Mouse (Mus musculus): ENCODE results near the gene Itgax.
"Not testable (repeated sequence)": the region's sequence is repeated elsewhere in the genome, so short reads cannot be mapped to it uniquely, and the experiment has no call there.

Gene Itgax

DNA sequence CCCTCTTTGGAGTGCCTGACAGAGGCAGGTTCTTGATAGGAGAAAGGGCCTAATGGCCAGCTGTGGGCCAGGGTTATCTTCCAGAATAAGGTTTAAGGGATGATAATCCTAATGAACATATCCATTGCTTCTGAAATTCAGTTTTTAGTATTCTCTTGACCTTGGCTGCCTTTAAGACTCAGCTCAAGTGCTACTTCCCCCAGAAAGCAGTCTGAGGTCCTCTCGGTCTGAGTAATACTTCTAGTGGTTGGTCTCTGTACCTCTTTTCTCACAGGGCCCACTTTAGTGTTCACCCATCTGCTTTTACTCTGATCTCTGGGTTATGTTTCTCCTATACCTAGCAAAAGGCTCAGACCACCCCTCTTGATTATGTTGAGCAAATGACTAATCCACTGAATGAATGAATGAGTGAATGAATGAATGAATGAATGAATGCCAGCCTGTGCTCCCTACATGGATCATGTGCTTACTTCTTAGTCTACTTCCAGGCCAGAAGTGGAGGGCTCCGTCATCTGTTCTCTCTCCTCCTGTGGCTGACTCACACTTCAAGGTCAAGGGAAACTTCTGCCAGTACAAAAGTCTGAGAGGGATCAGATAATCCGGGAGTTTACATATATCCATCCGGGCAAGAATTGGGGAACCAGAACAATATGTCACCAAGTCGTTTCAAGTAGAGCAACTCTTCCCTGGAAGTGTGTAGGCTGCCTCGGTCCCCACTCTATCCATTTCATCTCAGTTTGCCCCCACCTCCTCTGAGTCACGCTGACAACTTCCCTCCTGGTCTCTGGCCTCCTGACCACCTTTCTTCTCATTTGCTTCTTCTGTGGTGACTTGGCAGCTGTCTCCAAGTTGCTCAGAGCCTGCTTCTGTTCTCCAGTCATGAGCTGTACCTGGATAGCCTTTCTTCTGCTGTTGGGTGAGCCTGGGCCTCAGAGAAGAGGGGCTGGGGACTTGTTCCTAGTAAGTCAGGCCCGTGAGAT is at the start of gene Itgax:
Gene Itgax, plus strand, starts transcription at position 807 of the 980 bp plus-strand sequence.
- DNase-seq (ENCODE audit: low read depth), result peak; percentile 36

DNA sequence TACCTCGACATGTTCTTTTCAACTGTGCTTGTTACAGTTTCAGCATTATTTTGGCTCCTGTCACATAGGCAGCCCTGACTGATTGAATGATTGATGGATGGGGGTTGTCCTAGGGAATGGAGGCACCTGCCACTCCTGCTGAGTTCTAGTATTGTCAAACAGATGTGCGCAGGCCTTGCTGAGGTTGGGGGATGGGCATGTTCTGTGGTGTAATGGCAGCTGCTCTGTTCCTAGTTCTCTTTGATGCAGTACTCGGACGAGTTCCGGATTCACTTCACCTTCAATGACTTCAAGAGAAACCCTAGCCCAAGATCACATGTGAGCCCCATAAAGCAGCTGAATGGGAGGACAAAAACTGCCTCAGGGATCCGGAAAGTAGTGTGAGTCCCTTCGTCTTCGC is 49.3 kb upstream of the Itgax start:
- no peak for DNase-seq (ENCODE audit: low read depth)

DNA sequence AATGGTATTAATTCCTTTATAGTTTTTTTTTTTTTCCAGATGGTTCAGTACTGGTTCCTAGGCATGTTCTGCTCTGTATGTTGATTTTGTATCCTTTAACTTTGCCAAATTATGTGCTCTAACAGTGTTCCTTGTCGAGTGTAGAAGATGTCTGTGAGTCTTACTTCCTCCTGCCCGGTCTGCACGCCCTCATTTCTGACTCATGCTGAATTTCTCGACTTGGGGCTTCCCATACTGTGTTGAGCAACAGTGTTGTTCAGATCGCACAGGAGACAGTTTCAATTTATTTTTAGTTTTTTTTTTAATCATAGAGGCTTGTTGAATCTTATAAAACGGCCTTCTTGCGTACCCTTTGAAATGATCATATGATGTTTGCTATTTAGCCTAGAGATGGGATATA is 40.2 kb upstream of the Itgax start:
- no peak for DNase-seq (ENCODE audit: low read depth)

DNA sequence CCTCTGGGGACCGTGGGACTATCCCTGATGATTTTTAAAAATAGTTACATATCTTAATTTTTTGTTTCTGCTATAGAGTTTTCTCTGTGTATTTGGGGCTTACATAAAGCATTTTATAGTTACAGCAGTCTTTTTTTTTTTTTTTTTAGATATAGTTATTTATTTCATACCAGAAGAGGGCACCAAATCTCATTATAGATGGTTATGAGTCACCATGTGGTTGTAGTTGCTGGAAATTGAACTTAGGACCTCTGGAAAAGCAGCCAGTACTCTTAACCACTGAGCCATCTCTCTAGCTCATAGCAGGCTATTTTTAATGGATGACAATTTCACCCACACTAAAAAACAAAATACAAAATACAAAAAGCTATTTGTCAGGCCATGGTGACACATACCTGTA is 31.2 kb upstream of the Itgax start:
- no peak for DNase-seq (ENCODE audit: low read depth)

DNA sequence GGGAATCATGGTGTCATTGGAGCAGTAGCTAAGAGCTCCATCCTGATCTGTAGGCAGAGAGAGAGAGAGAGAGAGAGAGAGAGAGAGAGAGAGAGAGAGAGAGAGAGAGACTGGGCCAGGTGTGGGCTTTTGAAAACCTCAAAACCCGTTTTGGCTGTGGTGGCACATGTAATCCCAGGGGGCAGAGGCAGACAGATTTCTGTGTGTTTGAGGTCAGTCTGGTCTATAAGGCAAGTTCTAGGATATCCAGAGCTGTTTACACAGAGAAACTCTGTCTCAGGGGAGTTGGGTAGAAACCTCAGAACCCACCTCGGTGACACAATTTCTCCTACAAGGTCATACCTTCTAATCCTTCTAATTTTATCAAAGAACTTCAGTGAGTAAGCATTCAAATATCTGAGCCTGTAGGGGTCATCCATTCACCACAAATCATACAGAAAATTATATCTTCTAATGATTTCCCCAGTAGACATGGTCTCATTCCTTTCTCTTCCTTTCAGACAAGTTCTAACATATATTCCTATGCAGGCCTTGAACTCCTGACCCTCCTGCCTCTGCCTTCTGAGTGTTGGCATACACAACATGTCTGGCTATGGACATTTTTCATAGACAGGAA is 28.5 kb upstream of the Itgax start:
- DNase-seq (ENCODE audit: low read depth), result no peak

DNA sequence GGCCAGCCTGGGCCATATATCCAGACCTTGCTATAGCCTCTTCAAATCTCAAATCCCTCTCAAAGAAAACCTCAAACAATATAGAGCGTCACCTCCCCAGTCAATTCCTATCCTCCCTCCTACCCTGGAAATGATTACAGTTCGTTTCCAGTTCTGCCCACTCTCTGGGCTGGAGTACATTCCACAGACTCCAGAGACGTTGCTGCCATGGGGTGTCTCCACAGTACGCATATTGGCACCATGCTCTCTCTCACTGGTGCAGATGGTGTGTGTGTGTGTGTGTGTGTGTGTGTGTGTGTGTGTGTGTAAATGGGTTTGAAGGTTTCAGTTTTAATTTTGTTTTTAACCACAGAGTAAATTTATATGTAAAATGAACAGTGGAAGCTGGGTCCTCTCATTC is 24.1 kb upstream of the Itgax start:
- DNase-seq (ENCODE audit: low read depth), result no peak

DNA sequence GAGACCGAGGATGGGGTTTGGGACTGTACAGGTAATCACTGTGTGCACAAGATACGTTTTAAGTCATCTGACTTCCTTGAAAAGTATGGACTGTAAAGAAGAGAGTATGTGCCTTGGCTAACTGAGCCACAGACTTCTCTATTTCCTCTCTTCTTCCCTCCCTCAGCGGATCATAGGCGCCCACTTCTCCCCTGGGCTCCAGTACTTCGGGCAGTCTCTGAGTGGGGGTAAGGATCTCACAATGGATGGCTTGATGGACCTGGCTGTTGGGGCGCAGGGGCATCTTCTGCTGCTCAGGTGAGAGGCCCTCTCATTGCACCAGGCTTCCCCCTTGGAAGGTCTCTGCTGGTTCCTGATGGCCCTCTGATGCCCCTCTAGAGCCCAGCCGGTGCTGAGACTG is 21.9 kb upstream of the Itgax start:
- no peak for DNase-seq (ENCODE audit: low read depth)

DNA sequence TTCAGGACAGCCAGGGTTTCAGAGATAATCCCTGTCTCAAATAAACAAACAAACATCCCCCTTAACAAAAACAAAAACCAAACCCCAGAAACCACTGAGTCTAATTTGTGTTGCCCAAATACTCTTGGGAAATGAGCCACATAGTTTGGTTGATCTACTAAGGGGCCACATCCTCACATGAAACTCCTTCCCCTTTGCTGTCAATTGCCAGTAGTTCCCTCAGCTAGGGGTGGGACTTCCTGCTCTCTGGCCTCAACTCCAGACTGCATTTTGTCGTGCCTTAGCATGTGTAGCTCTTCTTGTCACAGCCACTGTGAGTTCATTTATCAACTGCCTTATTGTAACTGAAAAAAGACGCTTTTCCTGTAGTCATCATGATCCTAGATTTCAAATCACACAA is 19.0 kb upstream of the Itgax start:
- DNase-seq (ENCODE audit: low read depth), result no peak

DNA sequence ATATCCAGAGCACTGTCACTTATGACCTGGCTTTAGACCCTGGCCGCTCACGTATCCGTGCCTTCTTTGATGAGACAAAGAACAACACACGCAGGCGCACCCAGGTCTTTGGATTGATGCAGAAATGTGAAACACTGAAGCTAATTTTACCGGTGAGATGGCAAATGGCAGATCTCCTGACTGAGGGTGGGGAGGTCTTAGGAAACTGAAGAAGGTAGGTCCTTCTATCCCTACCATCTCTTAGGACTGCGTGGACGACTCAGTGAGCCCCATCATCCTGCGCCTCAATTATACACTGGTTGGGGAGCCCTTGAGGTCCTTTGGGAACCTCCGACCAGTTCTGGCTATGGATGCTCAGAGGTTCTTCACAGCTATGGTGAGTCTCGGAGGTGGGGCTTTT is 17.2 kb upstream of the Itgax start:
- DNase-seq (ENCODE audit: low read depth), result no peak

DNA sequence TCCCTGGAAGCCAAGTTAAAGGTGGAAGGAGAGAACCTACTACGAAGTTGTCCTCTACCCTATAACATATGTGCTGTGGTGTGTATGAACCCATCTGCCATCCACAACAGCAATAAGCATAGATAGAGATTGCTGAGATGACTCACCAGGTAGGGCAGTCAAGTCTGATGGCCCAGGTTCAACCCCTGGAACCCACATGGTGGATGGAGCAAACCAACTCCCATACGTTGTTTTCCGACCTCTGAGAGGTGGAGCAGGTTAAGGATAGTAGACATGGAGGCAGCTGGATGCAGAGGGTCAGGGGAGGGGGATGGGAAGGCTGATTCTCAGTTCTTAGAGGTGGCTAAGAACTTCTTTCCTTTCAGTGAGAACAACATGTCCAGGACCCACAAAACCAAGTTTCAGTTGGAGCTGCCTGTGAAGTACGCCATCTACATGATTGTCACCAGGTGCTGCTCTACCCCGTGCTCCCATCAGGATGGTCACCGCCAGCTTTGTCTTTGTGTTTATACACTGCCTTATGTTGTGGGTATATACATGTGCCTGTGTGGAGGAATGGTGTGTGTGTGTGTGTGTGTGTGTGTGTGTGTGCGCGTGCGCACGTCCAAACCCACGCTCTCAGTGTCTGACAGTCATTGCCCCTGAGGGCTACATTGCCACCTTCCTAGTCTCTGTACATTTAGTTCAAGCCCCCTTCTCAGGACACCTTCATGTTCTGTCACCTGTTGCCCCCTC is 14.8 kb upstream of the Itgax start:
- DNase-seq (ENCODE audit: low read depth), result no peak

DNA sequence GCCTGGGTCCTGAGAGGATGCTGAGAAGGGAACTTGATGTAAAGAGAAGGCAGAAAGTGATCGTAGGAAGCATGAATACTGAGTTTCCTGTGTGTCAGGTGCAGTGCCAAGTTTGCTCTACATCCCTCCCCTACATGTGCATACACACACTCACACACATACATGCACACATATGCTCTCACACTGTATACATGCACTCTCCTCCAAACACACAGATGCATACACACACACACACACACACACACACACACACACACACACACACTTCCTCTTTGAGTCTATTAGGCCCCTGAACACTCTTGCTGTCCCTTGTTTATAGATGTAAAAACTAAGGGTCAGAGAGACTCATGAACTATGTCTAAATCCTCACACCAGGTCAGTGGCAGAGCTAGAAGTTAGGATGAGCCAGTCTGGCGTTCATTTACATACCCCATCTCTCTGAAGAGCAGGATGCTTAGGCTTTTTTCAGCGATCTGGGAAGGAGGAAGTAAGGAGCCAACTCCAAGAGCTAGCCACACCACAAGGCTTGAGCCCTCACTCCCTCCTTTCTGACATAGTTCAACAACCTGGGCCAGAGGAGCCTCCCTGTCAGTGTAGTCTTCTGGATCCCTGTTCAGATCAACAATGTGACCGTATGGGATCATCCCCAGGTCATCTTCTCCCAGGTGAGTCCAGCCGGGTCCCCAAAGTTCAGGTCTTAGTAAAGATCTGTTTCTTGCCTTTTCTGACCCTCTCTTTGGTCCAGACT is 14.0 kb upstream of the Itgax start:
- DNase-seq (ENCODE audit: low read depth), result no peak

DNA sequence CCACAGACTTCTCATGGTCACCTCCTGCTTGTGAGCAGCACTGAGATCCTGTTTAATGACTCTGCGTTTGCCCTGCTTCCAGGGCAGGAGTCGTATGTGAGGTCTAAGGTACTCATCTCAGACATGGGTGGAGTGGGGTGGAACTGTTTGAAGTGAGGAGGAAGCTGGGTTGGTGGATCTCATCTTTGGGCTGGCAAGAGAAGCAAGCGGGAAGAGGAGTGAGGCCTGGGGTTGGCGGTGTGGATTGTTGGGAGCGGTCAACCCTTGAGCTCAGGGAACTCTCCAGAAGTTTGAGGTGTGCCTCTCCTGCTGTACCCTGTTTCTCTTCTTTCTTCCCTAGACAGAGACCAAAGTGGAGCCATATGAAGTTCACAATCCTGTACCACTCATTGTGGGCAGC is 13.0 kb upstream of the Itgax start:
- no peak for DNase-seq (ENCODE audit: low read depth)

DNA sequence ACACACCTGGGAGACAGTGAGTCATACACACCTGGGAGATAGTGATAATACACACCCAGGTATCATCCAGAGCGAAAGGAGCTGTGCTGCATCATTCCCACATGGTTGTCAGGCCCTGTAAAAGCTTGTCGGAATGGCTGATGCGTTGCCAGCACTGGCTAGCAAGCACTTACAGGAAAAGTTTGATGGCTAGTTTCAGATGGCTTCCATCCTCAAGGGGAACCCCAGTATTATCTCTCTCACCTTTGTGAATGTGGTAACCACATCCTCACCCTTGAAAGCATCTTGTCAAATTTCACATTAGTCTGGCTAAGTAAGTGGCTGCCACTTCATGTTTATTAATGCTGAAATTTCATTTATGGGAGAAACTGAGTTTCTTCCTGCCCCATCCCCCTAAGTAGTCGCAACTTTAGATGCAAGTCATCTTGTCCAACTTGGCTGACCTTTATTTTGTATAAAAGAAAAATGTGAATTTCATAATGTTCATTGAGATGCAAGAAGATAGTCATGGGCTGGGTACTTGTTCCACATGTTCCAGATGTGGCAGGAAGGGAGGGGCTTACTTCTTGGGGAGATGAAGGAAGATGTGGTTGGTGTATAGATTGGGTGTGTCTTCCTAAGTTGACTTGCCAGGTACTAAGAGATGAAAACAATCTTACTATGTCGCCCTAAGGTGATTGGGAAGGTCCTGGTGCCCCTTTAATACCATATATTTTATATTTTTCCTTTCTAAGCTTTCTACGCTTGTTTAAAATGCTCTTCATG is 9.4 kb upstream of the Itgax start:
- DNase-seq (ENCODE audit: low read depth), result no peak

DNA sequence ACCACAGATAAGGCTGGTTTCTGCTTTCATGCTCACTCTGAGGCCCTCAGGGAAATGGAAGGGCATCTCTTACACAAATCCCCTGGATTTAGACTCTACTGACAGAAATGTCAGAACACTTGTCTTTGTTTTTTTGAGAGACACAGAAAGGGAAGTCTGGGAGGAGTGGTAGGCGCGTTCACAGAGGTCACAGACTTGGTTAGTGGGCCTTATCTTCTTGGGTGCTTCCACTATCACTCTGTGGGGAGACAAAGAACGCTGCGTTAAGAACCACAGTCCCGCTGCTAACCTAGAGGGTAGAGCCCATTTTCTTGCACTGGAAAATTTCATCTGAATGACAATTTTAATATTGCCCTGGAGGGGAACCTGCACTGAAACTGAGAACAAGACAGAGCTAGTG is 2.8 kb downstream of the Itgax start:
- DNase-seq (ENCODE audit: low read depth), result no peak

DNA sequence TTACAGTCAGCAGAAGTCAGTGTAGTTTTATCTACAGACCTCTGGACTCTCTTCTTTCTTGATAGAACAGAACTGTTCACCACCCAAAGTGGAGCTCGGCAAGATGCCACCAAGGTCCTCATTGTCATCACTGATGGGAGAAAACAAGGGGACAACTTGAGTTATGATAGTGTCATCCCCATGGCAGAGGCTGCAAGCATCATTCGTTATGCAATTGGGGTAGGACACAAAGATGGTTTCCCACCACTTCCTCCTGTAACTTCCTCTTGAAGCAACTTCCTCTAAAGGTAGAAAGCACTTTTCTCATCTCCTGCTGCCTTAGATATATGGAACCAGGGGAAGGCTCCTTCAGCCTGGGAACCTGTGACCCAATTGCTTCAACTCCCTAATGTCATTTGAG is 4.2 kb downstream of the Itgax start:
- DNase-seq (ENCODE audit: low read depth), result peak; percentile 39

DNA sequence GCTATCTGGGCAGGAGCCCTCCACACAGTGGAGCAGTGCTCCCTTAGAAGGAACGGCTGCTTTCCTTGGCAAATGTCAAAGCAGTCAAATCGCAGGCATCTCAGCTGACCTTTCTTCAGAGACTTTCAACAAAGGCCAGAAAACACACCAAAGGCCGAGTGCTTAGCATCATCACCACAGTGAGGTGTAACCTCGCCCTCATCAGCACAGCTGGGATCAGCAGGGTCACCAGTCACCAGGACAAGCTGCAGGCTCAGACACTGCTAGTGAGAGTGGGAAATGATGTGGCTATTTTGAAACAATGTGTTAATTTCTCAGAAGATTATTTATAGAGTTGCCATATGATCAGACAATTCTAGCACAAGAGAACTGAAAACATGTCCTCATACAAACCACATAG is 7.6 kb downstream of the Itgax start:
- DNase-seq (ENCODE audit: low read depth), result no peak

DNA sequence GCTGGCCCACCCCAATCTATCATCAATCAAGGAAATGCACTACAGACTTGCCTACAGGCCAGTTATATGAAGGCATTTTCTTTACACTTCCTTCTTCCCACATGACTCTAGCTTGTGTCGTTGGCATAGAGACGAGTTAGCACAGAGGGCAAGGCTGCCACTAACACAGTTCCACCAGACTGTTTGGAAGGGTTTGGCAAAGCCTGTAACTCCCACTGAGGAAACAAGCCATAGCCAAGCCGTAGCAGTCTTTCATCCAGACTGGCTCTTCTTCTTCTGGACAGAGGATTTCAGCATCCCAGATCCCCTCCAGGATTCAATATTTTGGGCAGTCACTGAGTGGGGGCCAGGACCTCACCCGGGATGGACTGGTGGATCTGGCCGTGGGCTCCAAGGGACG is 10.3 kb downstream of the Itgax start:
- no peak for DNase-seq (ENCODE audit: low read depth)

DNA sequence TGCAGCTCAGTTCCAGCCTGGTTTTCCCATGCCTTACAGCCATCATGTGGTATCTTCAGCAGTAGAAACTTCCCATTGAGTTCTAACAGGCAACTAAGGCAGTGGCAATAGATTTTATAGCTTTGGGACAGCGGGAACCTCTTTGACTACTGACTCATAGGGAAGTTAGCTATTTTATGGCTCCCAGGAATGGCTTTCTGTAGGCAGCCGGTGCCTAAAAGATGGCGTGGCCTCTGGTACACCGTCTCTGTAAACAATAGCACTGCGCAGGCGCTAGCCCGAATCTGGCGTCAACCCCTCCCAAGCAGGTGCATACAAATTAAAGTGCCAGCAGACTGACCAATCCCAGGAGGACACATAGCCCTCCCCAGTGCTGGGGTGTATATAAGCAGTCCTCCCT is 21.6 kb downstream of the Itgax start:
- no peak for DNase-seq (ENCODE audit: low read depth)

DNA sequence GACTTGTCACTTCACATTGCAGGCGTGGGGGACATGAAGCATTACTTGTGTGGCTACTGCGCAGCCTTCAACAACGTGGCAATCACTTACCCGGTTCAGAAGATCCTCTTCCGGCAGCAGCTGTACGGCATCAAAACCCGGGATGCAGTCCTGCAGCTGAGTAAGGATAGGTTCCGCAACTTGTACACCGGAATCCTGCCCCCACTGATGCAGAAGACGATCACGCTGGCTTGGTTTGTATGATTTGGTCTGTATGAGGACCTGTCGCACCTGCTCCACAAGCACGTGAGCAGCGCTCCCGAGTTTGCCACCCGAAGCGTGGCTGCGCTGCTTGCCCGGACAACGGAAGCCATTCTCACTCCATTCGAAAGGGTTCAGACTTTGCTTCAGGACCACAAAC is 24.7 kb downstream of the Itgax start, which contains the start of gene Itgad:
Gene Itgad, plus strand, starts transcription at position 301 of the 400 bp plus-strand sequence.
- no peak for DNase-seq (ENCODE audit: low read depth)

DNA sequence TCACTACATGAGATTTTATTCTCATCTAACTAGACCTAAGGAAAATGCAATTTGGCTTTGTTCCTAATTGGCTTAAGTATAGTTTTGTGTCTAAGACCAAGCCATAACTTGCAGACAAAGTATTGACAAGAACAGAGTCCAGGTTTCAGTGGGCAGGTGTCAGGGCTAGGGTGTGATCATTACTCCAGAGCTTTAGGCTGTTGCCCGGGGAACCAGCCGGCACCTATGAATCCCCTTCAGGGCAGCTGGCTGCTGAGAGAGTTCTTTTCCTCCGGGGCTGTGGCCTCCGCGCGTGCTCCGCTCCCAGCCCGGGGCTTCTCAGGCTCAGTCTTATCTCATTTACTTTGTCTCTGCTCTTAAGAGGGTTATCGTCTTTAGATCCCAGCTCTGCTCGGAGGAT is 25.6 kb downstream of the Itgax start:
- DNase-seq (ENCODE audit: low read depth), result no peak

DNA sequence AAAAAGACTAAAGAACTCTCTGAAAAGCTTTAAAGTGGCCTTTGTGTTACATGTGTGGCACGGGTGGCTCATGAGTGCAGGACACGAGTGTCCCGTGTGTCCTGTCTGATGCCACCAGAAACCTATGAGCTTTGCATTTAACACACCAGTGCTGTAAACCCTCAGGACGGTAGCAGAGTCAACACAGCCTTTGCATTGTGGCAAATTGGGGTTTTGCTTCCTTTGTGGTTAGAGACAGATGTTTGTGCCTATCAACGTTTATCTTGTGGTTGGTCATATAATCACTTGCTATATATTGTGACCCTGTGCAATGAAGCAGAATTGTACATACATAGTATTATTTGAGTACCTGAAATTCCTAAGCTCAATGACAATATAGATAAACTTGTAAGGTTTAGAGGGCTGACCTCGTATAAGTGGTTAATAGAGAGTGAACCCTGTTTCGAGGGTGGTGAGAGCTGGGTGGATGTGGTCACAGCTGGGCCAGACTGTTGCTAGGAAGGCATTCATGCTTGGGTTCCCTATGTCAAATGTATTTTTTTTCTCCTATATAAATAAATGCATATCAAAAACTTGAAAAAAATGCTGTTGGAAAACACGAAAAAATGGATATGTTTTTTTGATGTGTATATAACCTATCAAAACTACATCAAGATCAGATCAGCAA is 29.5 kb downstream of the Itgax start:
- not testable (repeated sequence) for DNase-seq (ENCODE audit: low read depth)
